Mouse (Mus musculus) adipose tissue, adult 10 weeks (tissue): ENCODE results near the gene Olfr320. TPM values are rescaled to one million over a fixed set of nuclear protein-coding genes. Genes with fewer than 3 reads are reported as not detected.

Source experiments
- polyA plus RNA-seq: library from polyadenylated mRNA; stranded (reverse); fragments of 350-450 nt; fragmentation: Illumina TruSeq; extraction: RNeasy Lipid Tissue Mini Kit (QIAGEN cat#74804); gene quantifications from one replicate; pipeline ENCODE4 v1.2.3, GENCODE M21; 2014; ENCODE audit warnings: low read depth, low replicate concordance

Gene Olfr320
- not detected for polyA plus RNA-seq

DNA sequence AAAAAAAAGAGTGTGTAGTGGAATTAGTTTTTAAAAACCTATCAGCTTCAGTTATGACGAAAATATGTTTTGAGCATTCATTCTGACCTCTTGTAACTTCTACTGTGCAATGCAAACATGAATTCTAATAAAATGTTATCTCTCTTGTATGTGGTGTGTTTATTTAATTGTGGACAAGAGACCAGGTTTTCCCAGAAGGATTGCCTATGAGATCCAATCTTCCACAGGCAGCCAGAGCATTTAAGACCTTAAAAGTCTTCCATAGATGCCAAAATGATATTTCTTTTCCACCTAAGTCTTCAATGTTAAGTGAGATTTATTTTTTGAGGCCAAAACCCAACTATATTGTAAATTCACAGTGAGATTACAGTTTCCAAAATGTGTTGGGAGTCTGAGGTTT lies at the start of gene Olfr320:
Gene Olfr320 (plus strand): TSS at position 301 of the 400 bp plus-strand sequence.

DNA sequence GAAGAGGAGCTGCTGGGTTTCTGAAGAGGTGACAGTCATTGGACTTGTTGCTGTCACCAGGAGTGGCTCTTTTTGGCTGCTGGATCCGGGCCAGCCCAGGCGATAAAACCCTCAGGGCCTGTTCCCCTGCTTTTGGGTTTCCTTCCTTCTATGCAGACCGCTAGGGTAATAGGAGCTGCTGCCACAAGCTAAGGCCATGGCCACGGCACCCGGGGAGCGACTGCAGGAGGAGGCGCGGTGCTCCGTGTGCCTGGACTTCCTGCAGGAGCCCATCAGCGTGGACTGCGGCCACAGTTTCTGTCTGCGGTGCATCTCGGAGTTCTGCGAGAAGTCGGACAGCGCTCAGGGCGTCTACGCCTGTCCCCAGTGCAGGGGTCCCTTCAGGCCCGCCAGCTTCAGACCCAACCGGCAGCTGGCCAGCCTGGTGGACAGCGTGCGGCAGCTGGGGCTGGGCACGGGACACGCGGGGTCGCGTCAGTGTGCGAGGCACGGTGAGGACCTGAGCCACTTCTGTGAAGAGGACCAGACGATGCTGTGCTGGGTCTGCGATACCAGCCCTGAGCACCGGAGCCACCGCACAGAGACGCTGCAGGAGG lies 40.5 kb upstream of the Olfr320 start, which contains the start of gene Trim58:
Gene Trim58 (plus strand): TSS at position 194 of the 596 bp plus-strand sequence.

DNA sequence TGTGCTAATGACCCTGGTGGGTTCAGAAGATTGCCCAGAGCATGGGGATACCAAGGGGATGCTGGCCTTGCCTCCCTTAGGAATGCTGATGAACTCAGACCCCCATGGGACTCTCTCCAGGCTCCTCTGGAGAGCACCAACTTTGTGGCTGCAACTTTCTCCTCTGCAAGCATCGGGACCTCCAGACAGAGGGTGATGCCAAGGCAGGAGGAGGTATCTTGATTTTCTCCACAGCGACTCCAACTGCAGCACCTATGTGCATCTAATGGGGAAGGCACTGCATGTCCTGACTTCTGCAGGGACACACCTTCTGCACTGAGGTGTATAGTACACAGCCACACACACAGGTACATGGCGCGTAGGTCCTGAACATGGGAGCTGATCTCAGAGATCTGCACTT lies 22.3 kb upstream of the Olfr320 start, which contains the start of gene Olfr322:
Gene Olfr322 (plus strand): TSS at position 187 of the 400 bp plus-strand sequence.

DNA sequence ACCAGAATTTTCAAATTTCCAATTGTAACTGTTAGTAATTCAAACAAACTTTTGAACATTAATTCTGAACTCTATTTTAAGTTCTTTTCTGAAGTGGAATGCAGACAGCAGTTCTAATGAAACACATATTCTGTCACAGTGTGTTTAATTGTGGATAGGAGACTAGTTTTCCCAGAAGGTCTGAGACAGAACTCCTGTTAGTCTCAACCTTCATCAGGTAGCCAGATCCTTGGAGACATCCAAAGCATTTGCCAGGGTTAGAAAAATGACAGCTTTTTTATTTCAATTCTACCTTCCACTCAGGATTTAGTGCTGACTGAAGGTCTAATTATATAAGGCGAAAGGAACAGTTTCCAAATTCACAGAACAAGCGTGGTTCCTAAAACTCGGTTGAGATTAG lies 18.0 kb downstream of the Olfr320 start, which contains the start of gene Olfr319:
Gene Olfr319 (plus strand): TSS at position 301 of the 400 bp plus-strand sequence.

DNA sequence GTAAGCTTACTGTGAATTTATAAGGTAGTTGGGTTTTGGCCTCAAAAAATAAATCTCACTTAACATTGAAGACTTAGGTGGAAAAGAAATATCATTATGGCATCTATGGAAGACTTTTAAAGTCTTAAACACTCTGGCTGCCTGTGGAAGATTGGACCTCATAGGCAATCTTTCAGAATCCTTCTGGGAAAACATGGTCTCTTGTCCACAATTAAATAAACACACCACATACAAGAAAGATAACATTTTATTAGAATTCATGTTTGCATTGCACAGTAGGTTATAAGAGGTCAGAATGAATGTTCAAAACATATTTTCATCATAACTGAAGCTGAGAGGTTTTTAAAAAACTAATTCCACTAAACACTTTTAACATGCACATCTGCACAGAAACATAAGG lies 43.0 kb downstream of the Olfr320 start, which contains the start of gene Olfr318:
Gene Olfr318 (minus strand): TSS at position 101 of the 400 bp plus-strand sequence.

Other genes with a start within 250 kb of the Olfr320 start
- gene Gm12253, start 248.5 kb upstream of the Olfr320 start, polyA plus RNA-seq, result not detected
- gene Lypd9, start 228.2 kb upstream of the Olfr320 start, polyA plus RNA-seq, result 3.7 TPM
- not detected for gene Olfr30, start 218.8 kb upstream of the Olfr320 start, polyA plus RNA-seq
- gene Olfr332, start 188.5 kb upstream of the Olfr320 start, polyA plus RNA-seq, result 0.82 TPM
- gene Olfr331, start 178.5 kb upstream of the Olfr320 start, polyA plus RNA-seq, result not detected
- gene Olfr330, start 146.3 kb upstream of the Olfr320 start, polyA plus RNA-seq, result not detected
- gene Olfr329-ps, start 134.7 kb upstream of the Olfr320 start, polyA plus RNA-seq, result not detected
- not detected for gene Olfr328, start 125.5 kb upstream of the Olfr320 start, polyA plus RNA-seq
- not detected for gene Olfr224, start 110.5 kb upstream of the Olfr320 start, polyA plus RNA-seq
- not detected for gene Olfr325, start 103.4 kb upstream of the Olfr320 start, polyA plus RNA-seq
- gene Olfr324, start 86.0 kb upstream of the Olfr320 start, polyA plus RNA-seq, result not detected
- gene 2210407C18Rik, start 65.0 kb upstream of the Olfr320 start, polyA plus RNA-seq, result not detected
- gene Olfr323, start 50.6 kb upstream of the Olfr320 start, polyA plus RNA-seq, result not detected
- not detected for gene Trim58, start 40.6 kb upstream of the Olfr320 start, polyA plus RNA-seq
- gene Olfr322, start 22.3 kb upstream of the Olfr320 start, polyA plus RNA-seq, result not detected
- gene Olfr319, start 18.1 kb downstream of the Olfr320 start, polyA plus RNA-seq, result not detected
- not detected for gene Olfr318, start 42.9 kb downstream of the Olfr320 start, polyA plus RNA-seq
- not detected for gene Olfr317, start 58.1 kb downstream of the Olfr320 start, polyA plus RNA-seq
- gene Olfr316, start 71.6 kb downstream of the Olfr320 start, polyA plus RNA-seq, result not detected
- not detected for gene Olfr315, start 92.1 kb downstream of the Olfr320 start, polyA plus RNA-seq
- gene Olfr314, start 101.9 kb downstream of the Olfr320 start, polyA plus RNA-seq, result not detected
- 14.7 TPM for gene Fam183b, start 120.9 kb downstream of the Olfr320 start, polyA plus RNA-seq
- gene Olfr313, start 133.9 kb downstream of the Olfr320 start, polyA plus RNA-seq, result not detected
- gene Olfr312, start 148.1 kb downstream of the Olfr320 start, polyA plus RNA-seq, result not detected
- not detected for gene Olfr311, start 158.2 kb downstream of the Olfr320 start, polyA plus RNA-seq
- gene Gm12258, start 166.1 kb downstream of the Olfr320 start, polyA plus RNA-seq, result 8.7 TPM
- 8.6 TPM for gene 2810021J22Rik, start 186.1 kb downstream of the Olfr320 start, polyA plus RNA-seq
- 6.2 TPM for gene Zfp39, start 223.1 kb downstream of the Olfr320 start, polyA plus RNA-seq
- 0.21 TPM for gene Btnl10, start 236.8 kb downstream of the Olfr320 start, polyA plus RNA-seq